Mouse (Mus musculus) gonadal fat pad, adult 2 months (tissue): ENCODE measurements around the gene Cavin4. TPM values are rescaled to one million over a fixed set of nuclear protein-coding genes. Genes with fewer than 3 reads are reported as not detected.
"Not testable (repeated sequence)": the region's sequence is repeated elsewhere in the genome, so short reads cannot be mapped to it uniquely, and the experiment has no call there.

Source experiments
- DNase-seq: peaks from one replicate; pipeline ENCODE4 v3.0.0-alpha.2; 2012; ENCODE audit warnings: low read depth
- polyA plus RNA-seq: library from polyadenylated mRNA; depleted of rRNA; stranded (reverse); fragments of >200 nt; gene quantifications from 2 replicates; pipeline ENCODE4 v1.2.3, GENCODE M21; 2012

Gene Cavin4
- polyA plus RNA-seq, 1 experiment, result 0.08 TPM

DNA sequence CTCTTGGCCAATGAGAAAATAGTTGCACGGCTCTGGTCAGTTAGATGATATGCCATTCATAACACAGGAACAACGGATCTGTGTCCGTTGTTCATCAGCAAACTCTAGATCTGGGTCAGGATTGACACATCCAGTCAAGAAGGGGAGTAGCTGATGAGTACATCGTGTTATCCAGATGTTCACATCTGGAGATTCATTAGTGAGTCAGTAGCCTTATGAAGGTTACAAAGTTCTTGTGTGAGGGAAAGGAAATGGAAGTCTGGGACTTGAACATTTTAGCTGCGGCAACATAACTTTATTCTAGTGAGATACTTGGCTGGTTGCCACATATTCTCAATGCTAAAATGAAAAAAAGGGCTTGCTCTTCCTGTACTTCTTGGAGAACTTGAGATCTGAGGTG is 9.6 kb downstream of the Cavin4 start:
- no peak for DNase-seq

DNA sequence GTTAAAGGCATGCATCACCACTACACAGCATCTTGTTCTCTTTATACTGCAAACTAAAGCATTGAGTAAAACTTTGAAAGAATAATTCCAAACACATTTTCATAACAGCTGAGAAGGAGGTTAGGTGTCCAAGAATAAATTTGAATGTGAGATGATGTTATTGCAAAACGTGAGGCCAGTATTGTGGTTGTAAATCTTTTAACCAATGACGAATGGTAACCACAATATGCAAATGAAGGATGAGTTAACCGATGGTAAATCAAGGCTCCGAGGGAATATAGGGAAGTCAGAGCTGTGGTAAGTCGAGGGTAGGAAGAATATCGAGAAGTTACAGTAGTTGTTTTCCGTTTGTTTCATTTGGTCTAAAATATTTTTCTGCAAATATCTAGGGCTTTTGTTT is 11.1 kb downstream of the Cavin4 start:
- no peak for DNase-seq

DNA sequence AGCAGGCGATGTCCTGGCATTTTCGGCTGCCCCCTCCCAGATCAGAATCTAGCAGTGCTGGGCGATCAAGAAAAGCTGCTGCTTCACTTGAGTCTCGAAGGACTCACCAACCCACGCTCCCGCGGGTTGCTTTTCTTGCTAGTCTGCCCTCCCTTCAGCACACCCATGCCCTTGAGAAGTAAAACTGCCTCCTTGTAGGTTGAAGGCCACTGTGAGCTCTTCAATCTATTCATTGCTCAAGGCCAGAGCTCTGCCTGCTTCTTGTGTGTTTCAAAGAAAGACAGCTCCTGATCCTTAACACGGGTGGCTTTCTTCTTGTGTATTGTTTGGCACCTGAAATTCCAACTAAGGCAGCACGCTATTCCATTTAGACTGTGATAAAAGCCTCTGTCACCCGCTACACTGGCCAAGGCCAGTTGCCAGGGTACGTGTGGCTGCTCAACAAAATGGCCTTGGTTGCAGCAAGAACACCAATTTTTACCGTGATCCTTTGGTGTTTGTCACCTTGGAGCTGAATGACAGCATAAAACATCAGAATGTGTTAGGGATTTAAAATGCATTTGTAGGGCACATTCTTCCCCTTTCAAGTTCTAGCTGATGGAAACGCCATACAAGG is 13.4 kb downstream of the Cavin4 start:
- DNase-seq, result no peak

DNA sequence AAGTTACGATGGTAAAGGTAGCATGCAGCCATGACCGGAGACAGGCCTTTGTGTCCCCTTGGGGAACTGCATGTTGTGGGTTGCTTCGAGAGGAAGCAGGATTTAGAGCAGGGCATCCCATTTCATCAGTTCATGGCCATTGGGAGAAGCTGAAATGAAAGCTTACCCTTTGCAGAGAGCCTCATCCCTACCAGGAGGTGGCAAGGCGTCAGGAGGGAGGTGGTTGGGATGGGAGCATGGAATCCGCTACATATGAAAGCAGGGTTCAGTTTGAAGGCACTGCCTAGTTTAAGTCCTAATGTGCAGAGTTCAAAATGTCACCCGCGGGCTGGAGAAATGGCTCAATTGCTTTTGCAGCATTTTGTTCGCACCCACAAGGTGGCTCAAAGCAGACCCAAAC is 14.0 kb downstream of the Cavin4 start:
- DNase-seq, result no peak

DNA sequence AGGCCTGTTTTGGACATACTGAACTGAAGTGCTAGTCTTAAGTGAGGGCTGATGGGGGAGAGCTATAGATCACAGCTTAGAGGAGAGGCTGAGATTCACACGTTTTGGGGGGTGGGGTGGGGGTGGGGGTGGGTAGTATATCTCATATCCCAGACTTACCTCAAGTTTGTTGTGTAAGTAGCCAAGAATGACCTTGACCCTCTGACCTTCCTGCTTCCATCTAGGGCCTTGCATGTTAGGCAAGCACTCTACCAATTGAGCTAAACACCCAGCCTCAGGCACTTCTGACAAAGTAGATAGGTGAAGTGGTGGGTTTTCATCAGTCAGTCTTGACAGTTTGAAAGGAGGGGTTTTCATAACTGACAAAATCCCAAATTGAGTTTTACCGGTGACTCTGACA is 14.5 kb downstream of the Cavin4 start:
- no peak for DNase-seq

DNA sequence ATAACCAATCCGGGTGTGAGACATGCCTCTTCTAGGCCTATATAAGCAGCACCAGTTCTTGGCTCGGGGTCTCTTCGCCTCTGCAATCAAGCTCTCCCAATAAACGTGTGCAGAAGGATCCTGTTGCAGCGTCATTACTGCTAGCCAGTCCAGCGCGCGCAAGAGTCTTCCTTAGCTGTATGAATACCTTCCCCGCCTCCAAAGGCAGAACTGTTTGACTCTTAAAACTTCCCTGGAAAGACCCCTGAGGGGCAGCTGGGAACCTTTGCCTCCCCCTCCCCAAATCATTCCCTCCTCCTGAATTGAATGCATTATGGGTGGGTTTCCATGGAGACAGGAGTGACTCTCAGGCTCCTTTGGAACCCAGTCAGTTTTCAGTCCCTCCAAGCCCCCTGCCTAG is 15.5 kb downstream of the Cavin4 start:
- no peak for DNase-seq

DNA sequence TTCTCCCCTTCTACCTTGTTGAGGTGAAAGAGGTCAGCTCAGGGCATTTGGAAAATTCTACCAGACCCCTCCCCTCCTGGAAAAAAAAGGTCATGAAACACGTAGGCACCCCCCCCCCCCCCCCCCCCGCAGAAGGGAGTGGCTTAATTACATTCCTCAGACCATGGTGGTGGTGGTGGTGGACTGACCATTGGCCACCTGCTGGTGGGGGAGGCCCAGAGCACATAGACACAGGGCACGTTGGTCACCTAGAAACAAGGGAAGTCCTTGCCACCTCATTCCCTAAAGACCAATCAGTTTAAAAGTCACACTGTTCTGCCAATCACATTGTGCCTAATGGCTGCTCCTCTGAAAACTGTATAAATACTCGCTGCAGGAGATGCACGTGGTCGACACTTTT is 16.4 kb downstream of the Cavin4 start:
- DNase-seq, result not testable (repeated sequence)

DNA sequence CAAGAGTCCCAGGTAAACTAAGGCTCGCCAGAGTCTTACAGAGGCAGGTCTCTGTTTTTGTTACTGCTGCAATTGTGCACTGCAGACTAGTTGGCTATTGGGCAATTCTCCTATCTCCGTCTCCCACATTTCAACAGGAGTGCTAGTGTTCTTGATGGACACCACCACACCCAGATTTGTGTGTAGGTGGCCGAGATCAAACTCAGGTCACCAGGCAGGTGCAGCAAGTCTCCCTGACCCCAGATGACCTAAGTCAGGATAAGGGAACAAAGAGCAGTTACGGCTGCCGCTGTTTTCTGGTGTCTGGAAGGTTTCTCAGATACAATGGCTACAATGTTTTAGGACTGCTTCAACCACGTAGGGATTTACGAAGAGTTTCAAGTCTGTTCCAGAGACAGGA is 16.9 kb downstream of the Cavin4 start:
- peak; percentile 42 for DNase-seq

DNA sequence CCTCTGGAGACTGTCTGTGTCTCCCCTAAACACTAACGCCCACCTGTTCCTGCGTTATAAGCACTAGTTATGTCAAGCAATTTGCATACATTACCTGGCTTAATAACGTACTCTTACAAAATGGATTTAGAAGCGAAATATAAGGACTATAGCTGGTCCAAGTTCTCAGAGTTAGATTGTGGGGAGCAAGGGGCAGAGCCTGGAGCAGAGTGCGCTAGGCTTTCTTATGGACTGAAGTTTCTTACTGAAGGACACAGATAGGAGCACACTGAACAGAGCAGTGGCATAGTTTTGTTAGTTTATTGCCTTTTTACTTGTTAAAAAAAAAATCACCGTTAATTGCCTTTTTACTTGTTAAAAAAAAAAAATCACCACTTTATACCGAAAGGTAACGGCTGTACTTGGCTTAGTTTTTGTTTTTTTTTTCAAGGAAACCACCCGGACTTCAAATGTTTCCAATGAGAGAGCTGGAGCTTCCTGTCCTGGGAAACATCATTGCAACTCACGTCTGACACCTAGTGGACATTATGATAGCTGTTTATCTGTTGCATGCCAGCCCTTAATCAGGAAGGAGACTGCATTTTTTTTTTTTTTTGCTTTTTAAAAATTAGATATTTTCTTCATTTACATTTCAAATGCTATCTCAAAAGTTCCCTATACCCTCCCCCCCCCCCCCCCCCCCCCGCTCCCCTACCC is 17.5 kb downstream of the Cavin4 start:
- peak; percentile 33 for DNase-seq

DNA sequence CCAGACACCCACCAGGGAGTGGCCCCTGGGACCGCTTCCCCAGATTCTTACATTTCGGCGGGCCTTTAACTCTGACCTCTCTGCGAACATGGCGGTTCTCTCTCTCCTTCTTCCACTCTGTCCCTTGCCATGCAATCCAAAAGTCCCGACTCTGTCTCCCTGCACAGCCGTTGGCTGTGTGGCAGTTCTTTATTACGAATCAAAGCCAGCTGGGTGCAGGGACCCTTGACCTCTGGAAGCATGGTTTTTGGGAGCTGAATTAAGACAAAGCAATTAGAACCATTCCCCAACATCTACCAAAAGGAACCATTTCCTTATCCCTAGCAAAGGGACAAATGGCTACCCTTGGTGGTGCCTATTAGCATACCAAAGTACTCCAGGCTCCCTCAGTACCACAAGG is 19.8 kb downstream of the Cavin4 start:
- DNase-seq, result no peak

DNA sequence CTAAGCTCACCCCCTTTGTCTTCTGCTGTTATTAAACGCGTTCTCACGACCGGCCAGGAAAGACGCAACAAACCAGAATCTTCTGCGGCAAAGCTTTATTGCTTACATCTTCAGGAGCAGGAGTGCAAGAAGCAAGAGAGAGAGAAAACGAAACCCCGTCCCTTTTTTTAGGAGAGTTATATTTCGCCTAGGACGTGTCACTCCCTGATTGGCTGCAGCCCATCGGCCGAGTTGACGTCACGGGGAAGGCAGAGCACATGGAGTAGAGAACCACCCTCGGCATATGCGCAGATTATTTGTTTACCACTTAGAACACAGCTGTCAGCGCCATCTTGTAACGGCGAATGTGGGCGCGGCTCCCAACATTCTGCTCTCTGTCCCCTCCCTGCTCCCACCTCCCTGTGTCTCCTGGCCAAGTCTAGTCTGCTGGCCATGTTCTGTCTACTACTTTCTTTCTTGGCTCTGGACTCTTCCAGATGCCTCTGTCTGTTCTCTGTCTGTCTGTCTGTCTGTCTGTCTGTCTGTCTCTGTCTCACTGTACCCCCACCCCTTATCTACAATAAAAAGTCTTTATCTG is 20.4 kb downstream of the Cavin4 start:
- not testable (repeated sequence) for DNase-seq

DNA sequence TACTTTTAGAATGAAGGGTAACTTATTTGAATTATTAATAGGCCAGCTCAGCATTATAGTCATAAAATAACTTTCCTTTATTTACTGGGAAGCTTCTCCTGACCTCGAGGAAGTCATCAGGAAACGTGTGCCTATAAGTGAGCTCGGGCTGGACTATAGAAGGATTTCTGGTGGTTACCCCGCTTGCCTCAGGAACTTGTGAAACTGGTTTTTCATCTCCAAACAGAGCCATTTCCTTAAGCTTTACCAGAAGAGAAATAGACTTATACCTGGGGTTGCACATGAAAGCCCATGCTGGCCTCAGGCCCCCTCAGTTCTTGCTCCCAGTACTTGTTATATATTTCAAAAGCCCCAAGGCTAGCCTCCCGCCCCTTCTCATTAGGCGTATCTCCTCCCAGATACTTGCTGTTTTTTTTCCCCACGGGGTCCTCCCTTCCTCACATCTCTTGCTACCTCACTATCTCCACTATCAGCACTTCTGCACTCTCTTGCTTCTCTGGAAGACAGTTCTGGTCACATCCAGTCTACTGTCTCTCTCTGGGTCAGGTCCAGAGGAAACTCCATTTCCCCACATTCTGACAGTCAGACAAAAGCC is 21.4 kb downstream of the Cavin4 start:
- no peak for DNase-seq

DNA sequence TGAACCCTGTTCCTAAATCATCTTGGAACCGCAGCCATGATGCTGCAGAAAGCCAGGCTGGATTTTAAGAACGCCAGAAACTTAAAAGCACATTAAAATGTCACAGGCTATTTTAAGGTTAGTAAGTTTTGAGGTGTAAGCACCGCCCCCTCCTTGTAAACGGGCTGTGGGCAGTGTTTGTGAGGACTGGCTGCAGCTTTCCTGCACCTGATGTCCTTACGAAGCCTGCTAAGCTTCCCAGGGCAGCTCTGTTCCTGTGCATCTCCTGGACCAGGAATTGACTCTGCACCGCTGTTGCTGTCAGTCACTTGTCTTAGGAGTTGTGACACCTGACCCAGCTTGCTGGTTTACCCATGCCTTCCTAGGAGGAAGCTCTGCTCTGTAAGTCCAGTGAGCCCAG is 24.8 kb downstream of the Cavin4 start:
- DNase-seq, result no peak

DNA sequence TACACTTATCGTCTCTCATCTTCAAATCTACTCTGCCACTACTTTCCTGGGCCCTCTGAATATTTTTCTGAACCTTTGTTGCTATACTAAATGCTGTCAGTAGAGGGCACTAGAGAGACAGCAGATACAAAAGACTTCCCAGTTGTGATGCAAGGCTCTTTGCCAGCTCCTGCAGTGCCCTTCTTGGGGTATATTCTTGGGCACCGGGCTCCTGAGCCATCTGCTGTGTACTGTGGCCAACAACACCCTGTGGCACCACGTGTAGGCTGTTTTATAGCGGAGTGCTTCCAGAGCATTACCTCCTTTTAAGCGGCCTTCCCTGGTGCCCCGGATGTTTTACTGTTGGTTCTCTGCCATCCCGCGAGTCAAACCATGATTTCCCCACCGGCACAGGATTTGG is 27.3 kb downstream of the Cavin4 start:
- DNase-seq, result no peak

DNA sequence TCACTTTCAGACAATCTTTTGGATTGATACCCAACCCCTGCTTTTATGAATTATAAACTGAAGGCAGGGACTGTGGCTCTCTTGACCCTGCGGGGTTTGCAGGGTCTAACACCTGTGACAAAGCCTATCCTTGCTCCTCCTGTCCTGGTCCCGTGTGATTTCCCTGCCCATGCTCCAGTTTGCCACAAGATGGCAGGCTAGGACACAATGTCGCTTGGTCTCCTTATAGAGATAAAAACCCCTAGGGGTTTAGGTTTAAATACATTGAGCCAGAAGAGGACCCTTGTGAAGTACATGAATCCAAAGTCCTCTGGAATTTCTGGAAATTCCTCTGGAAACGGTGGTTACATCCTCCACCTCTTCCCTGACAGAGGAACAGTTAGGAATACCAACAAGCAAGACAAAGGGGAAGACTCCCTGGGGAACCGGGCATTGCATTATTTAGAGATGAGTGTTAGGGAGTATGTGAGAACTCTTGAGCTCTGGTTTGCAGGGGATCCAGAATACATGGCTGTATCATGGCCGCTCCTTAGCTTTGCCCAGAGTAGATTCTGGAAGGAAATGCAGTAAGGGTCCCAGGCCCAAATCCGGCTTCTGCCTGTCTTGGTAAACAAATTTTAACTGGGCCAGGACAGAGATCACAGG is 28.6 kb downstream of the Cavin4 start:
- DNase-seq, result no peak

DNA sequence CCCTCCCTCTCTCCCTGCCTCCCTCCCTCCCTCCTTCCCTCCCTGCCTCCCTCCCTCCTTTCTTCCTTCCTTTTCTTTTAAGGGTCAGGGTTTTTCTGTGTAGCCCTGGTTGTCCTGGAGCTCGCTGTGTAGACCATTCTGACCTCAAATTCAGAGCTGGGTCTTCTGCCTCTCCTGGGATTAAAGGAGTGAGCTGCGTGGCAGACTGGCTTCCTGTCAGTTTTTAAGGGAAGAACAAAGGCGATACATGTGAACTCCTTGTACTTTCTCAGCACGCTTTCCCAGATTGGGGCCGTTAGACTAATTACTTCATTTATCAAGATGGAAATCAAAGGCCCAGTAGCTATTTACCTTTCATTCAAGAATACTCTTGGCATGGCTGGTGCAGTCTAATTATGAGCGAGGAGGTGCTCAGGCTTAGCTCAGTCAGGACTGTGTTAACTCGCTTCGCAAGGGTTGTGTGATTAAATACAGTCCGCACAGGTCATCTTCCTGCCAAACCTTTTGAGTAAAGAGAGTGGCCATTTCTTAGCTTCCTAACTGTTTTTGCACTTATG is 29.5 kb downstream of the Cavin4 start:
- no peak for DNase-seq

DNA sequence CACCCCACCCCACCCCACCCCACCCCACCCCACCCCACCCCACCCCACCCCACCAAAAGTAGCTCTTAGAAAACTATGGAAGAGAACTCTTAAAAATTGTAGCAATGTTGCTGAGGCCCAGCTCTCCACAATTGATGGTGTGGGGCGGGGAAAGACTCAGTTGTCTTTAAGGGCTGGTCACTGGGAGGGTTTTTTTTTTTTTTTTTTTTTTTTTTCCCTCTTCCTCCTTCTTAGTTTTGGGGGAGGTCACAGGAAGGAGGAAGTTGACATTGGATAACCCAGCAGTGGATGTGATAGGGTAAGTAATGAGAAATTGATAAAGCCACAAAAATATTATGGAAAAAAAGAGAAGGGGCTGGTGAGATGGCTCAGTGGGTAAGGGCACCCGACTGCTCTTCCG is 33.4 kb downstream of the Cavin4 start:
- no peak for DNase-seq

DNA sequence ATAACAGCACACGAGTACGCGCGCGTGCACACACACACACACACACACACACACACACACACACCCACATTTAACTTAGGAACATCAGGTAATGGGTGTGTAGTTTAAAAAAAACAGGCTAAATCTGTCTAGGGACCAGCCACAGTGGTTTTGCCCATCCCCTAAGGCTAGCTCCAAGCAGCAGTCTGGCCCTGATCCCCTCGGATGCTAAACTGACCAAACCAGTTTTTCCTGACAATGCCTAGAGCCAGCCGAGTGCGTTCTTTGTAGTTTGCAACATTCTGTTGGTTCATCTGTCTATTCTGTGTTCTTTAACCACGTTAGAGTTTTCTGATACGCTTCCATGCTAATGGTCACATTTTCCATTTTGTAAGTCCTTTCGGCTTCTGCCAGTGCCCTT is 34.0 kb downstream of the Cavin4 start:
- no peak for DNase-seq

DNA sequence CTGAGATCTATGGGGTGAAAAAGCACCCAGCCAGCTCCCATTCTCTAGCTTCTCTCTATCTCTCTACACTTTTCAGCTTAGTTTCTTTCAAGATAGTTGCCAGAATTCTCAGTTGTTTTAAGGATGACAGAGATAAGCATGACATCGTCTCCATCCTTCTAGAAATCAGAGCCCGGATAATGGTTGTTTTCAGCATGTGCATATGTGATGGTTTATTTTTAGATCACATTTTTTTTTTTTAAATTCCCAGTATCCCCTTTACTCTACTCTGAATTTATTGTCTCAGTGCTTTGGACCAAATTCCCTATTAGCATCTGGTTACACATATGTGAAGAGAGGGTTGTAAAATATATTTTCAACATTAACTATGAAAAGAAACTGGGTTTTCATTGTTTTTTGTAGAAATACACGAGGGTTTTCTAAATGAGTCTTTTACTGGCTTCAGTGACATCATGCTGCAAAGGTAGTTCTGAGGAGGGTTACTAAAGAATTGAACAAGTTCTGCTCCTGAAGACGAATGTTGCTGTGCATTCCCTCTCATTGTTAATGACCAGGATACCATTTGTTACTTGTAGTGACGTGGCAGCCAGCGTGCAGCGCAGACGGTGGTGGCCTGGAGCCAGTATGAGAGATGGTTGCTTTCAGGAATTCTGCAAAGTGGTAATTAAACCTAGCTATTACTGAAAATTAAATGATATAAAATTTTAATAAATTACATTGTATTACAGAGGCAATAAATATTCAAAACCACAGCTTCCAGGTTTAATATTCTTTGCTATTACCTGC is 52.7 kb downstream of the Cavin4 start:
- no peak for DNase-seq

DNA sequence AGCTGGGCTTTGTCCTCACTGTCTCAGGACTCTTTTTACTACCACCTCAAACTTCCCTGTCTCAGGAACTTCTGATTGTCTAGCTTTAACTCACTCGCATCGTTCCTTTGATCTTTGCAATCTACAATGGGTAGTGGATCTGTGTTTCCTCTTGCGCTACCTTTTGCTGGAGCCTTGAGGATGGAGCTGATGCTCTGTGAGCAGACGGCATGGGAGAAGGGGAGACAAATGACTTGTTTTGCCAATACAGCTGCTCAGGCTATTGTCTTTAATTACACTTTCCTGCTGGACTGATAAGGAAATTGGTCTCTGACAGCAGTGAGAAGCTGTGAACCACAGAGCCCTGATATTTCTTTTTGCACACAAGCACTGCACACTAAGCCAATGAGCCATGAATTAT is 53.5 kb downstream of the Cavin4 start:
- no peak for DNase-seq
